Mouse (Mus musculus) myocyte (in vitro differentiated cells): Measurements from ENCODE around the gene Gadd45gip1.

Experiments used
- CEBPB ChIP-seq: IDR thresholded peaks from 2 replicates; pipeline ENCODE4 v1.6.1; 2011; ENCODE audit warnings: mild to moderate bottlenecking, moderate library complexity; ENCODE audit not compliant: poor library complexity, insufficient read depth, severe bottlenecking
- MAX ChIP-seq: IDR thresholded peaks from one replicate; pipeline ENCODE4 v1.6.1; 2011; ENCODE audit warnings: low read depth, mild to moderate bottlenecking, control low read depth
- MYOG ChIP-seq, 3 experiments: IDR thresholded peaks; one replicate each; pipeline ENCODE4 v1.6.1; 2011; ENCODE audit warnings: control low read depth in 2 of 3, low read depth in 2 of 3, mild to moderate bottlenecking in 2 of 3; ENCODE audit not compliant: insufficient read length in 2 of 3, control insufficient read depth in 1 of 3, insufficient read depth in 1 of 3
- POLR2A ChIP-seq: IDR thresholded peaks from one replicate; pipeline ENCODE4 v1.6.1; 2011; ENCODE audit warnings: low read depth, mild to moderate bottlenecking, control low read depth, moderate library complexity; ENCODE audit not compliant: insufficient read length
- TCF12 ChIP-seq: IDR thresholded peaks from one replicate; pipeline ENCODE4 v1.6.1; 2011; ENCODE audit warnings: mild to moderate bottlenecking, control low read depth; ENCODE audit not compliant: poor library complexity, insufficient read depth, severe bottlenecking
- TCF3 ChIP-seq: IDR thresholded peaks from one replicate; pipeline ENCODE4 v1.6.1; 2011; ENCODE audit warnings: low read depth, control low read depth; ENCODE audit not compliant: insufficient read length
- USF1 ChIP-seq: IDR thresholded peaks from one replicate; pipeline ENCODE4 v1.6.1; 2011; ENCODE audit warnings: low read depth, mild to moderate bottlenecking, control low read depth, moderate library complexity

DNA sequence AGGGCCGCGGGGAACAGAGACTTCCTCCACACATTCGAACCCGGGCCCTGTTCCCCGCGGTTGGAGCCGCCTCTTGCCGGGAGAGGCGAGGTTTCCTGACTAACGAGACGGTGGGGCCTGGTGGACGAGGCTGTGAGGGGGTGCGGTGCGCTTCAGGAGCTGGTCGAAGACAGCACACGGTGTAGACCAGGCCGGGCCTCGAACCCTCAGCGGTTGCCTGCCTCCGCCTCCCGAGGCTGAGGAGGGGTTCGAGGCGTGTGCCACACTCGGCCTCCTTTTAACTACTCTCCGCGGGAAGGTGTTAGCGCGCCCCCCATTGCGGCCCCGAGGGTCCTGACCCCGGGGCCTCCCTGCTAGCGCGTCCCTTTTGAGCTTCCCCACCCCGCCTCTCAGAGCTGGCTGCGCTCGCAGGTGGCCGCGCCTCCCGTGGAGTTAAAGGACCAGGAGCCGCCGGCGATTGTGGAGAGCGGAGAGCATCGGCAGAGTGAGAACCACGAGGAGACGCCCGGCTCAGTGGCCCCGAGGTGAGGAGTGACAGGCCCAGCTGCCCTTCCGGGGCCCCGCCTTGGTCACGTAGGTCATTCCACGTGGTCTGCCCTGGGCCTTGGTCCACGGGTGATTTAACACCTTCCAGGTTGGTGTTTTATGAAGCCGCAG is 41.1 kb downstream of the Gadd45gip1 start:
- TF ChIP-seq POLR2A: no peak
- TF ChIP-seq TCF12: no peak
- TF ChIP-seq MAX: no peak
- TF ChIP-seq USF1: no peak
- TF ChIP-seq MYOG (IDR thresholded peaks at IDR 0.05; ENCODE audit: control insufficient read depth in 1 of 3, insufficient read depth in 1 of 3, insufficient read length in 2 of 3, low read depth in 2 of 3): no peak
- TF ChIP-seq TCF3: no peak
- TF ChIP-seq CEBPB: no peak
